Mouse (Mus musculus) heart, adult 11 months (tissue): ENCODE measurements at regions not wholly inside any gene's neighbourhood (a gene's known extent, or its start where the extent isn't known, plus 50 kb on each side); places are given as distances from the start of the nearest gene placed in this dataset.
"Not testable (repeated sequence)": the region's sequence is repeated elsewhere in the genome, so short reads cannot be mapped to it uniquely, and the experiment has no call there.

Experiments used
- DNase-seq: peaks from one replicate; pipeline ENCODE4 v3.0.0; 2022

DNA sequence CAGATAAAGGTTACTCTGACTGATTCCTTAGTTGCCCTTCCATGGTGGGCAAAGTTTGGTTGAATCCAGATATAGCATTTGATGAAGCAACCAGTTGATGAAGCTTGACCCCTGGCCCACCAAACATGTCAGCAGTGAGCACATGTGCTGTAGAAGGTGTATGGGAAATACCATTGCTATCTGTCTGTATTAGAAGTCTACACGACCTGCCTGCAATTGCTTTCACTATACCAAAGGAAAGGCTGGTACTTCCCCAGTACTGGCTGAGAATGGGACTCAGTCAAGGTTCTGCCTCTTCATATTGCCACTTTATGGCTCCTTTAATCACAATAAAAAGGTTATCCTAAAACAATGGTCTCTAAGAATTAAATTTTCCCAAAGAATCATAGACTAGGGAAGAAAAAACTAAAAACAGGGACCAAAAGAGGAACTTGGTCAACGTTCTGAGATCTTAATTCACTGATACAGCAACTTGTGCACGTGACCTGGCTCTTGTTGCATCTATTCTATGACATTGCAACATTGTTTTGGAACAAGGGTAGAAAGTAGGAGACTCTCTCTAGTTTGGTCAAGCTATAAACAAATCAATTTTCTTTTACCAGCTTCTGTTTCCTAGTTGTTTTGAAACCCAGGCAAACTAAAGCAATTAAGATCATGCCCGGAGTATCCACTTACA is 284.0 kb downstream of the Rapgef2 start:
- DNase-seq, result peak; percentile 73

DNA sequence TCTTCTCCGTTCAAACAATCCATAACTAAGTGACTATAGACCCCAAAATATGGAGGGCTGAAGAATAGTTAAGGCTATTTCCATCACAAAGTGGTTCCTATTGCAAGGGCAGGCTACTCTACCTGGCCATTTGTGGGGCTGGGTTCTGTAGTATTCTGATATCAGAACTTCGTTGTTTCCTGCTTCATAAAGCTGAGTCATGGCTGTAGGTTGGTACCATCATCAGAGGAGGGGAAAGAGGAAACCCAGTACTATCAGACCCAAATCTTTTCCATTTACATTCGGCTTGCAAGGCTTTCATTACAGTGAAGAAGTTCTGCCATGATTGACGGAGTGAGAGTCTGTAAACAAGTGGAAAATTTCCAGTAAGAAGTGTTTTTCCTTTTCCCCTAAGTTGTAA is 284.6 kb downstream of the Rapgef2 start:
- peak; percentile 37 for DNase-seq

GRCm38 (mm10) chr3:79000293-79000692 is 286.0 kb downstream of the Rapgef2 start:
- DNase-seq, result no peak

DNA sequence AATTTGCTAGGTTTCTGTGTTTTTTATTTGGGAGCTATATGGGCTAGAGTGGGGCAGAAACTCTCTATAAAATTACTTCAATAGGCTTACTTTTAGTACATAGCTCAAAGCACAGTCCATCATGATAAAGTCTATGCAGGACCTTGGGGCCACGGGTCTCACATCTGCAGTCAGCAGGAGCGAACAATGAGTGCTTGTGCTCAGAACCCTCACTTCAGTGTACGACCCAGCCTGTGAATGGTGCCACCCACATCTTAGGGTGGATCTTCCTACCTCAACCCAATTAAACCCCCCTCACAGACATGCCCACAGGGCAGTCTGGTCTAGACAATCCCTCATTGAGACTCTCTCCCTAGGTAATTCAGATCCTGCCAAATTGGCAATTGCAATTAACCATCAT is 286.5 kb downstream of the Rapgef2 start:
- no peak for DNase-seq

GRCm38 (mm10) chr3:78988120-78988519 is 298.2 kb downstream of the Rapgef2 start:
- DNase-seq, result peak; percentile 97

- DNase-seq, result no peak
These were observed 299.6 kb downstream of the Rapgef2 start for GRCm38 (mm10) chr3:78986726-78987125.

DNA sequence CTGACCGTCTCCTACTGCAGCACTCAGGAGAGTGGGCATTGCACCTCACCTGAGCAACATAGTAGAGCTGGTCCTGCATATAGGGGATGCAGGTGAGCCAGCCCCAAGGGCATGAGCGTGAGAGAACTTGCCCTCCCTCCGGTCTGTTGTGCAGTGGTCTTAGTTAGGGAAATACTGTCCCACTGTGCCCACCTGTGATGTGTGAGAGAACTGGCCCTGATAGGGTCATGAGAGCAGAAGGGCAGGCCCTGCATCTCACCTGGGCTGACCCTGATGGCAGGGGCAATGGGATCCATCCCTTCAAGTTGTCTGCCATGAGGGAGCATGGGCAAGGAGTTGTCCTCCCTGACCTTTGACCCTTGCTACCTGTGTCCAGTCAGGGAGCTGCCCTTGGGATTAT is 305.3 kb downstream of the Rapgef2 start:
- peak; percentile 85 for DNase-seq

GRCm38 (mm10) chr3:78978781-78979180 is 307.5 kb downstream of the Rapgef2 start:
- peak; percentile 25 for DNase-seq

DNA sequence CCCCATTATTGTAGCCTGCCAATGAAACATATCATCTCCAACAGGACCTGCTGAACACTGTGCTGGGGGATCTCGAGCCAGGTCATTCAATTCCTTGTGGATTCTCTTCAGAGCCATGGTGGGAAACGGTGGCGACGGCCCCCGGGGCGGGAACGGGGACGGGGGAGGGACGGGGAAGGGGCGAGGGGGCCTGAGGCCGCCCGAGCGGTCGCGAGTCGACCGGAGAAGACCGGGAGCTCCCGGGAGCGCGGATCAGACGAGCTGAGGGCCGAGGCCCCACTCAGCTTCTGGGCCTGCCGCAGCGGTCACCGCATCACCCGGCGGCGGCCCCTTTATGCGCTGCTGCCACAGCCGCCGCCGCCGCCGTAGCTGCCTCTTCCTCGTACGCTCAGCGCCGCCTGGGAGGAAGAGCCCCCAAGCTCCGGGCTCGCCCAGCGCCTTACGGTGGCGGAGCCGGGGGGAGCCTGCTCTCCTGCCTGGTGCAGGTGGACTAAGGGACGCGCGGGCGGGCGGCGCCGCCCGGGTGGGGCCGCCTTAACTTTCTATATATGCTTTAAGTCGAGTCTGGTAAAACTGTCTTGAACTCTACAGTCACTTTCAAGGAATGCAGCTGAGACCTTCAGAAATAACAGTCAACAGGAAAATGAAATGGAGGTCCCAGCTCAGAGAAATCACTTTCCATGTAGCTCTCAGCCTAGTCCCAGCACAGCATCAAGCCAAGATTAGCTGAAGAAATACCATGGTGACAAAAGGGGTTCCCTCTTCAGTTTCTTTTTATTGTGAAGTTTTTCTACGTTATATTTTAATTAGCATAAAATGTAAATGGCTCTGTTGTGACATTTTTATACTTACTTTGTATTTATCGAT is 319.4 kb downstream of the Rapgef2 start:
- DNase-seq, result peak; percentile 86

- peak; percentile 91 for DNase-seq
These were observed 322.0 kb downstream of the Rapgef2 start for GRCm38 (mm10) chr3:78964231-78964858.

DNA sequence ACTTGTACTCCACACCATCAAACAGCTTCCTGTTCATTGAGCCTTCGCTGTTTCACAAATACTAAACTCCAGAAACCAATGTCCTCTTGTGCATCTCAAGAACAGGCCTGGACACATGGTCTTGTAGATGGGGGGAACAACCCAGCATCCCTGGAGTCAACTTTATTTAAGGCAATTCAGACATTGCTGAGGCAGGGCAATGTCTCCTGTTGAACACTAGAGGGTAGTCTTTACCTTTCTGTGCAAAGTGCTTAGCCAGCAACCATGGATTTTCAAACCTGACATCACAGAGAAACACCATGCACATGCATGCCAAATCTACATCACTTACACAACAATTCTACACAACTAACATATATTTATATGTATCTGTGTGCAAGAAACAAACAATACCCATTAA is 327.5 kb downstream of the Rapgef2 start:
- no peak for DNase-seq

- no peak for DNase-seq
These were observed 331.0 kb downstream of the Rapgef2 start for GRCm38 (mm10) chr3:78955364-78955763.

- not testable (repeated sequence) for DNase-seq
These were observed 336.9 kb downstream of the Rapgef2 start for GRCm38 (mm10) chr3:78949385-78949784.

DNA sequence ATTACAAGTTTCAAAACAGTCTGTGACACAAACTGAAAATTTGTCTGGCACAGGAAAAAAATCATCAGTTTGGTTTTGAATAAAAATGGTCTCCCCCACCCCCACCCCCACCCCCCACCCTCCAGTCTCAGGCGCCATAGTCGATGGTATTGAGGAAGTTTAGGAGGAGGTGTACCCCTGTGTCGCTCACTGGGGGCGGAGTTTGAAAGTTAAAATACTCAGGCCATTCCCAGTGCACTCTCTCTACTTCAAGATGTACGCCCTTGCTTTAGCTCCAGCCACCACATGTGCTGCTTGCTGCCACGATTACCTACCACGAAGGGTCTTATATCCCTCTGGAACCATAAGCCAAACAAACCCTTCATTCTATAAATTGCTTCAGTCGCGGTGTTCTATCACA is 337.6 kb downstream of the Rapgef2 start:
- no peak for DNase-seq

- DNase-seq, result no peak
These were observed 338.1 kb downstream of the Rapgef2 start for GRCm38 (mm10) chr3:78948171-78948570.

- DNase-seq, result no peak
These were observed 339.1 kb downstream of the Rapgef2 start for GRCm38 (mm10) chr3:78947183-78947582.

DNA sequence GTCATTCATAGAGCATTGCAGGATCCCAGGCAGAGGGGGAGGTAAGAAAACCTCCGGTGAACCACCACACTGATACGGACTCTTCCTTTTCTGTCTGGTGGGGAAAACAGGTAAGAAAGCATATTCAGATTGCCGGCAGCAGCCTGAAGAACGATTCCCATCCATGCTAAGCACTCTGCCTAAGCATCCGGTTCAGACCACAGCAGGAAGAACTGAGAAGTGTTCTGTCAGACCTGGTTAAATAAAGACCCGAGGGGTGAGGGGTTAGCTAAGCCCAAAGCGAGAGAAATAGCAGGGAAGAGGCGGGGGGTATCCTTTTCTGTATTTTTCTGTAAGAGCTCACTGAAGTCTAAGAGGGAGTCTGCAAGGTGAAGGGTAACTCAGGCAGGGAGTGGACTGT is 342.1 kb downstream of the Rapgef2 start:
- no peak for DNase-seq

DNA sequence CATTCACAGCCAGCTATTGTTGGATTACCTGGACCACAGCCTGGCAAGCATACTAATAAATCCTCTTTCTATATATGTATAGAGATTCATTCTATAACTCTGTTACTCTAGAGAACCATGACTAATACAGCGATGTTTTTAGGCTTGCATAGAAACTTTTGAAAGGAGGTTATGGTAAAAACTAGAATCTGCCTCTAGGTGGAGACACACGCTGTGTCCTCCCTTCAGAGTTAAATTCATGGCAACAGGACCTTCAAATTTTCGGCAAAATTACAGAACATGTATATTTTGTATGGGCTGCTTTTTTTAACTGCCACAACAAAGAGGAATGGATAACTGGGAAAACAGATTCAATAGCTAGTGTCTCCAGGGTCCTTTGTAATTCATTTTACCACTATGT is 353.3 kb downstream of the Rapgef2 start:
- no peak for DNase-seq

GRCm38 (mm10) chr3:78919850-78920249 is 366.5 kb downstream of the Rapgef2 start:
- DNase-seq, result peak; percentile 67

DNA sequence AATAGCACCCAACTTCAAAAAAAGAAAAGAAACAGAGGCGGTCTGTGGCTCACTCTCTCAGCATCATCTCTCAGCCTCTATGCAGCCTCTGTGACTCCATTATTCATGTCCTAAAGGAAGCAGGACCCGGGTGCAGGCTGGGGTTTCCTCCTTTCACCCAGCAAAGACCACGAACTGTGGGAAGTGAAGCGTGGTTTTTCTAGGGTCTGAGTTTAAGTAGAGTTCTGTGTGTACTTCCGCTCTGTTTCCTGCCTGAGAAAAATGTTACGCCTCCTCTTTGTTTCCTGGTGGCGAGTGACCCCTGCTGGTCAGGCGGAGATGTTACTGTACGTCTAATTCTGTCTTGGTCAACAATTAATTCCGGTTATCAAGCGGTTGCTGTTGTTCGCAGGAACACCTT is 366.9 kb downstream of the Rapgef2 start:
- peak; percentile 91 for DNase-seq

DNA sequence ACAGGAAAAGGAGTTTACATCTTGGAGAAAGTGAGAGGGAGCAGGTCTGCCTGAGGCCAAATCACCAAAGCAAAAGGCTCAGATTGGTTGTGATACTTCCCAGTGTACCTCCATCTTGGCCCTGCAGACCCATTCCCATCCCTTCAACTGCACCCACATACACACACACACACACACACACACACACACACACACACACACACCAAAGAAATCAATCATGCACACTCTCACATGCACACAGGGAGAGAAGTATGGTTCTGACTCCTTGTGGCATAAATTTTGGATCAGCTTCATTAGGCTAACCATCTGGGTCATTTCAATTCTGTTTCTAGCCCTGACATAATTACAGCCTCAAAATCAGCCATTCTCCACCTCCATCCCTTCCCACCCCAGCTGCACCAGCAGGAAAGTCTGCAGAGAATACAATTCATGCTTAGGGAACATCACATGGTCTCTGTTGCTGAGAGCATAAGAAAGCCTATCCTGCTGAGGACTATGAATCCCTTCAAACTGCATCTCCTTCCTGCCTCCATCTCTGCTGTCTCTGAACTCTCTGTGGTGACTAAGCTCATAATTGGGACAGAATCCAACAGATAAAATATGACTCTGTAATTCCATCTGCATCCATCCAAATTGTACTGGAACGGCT is 378.0 kb downstream of the Rapgef2 start:
- DNase-seq, result peak; percentile 90

- no peak for DNase-seq
These were observed 378.5 kb downstream of the Rapgef2 start for GRCm38 (mm10) chr3:78907778-78908177.

DNA sequence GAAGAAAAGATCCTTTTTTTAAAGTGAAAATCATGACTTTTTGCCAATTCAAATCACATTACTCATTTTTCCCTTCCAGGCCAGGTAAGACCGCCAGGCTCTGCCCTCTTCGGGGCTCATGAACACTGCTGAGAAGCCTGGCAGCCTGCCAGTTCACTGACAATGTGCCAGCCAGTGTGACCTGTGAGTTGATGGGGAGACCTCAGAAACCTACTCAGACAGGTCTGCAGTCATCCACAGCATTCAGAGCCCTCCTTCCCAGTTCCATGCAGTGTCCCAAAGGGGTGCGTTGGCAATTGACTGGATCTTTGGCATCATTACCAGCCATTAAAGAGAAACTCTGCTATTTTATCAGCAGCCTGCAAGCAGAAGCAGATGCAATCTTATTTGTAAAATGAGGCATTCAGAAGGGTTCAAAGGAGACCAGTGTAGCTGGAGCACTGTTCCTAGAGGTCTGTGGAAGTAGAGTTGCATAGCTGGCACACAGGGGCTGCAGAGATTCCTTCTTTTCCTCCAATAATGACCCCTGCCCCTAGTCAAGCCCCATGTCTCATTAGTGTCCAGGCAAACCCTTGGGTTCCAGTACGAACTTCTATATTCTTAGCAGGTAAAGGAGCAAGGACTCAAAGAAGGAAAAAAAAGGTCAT is 384.4 kb downstream of the Rapgef2 start:
- DNase-seq, result peak; percentile 94
